Mouse (Mus musculus) liver, postnatal 0 days (tissue): Measurements from ENCODE around the gene Akap8.
A peak's percentile ranks its signal among the peaks of the same experiment; 100 is the strongest.

Experiments used
- CTCF ChIP-seq: sonication (generic); IDR thresholded peaks from 2 replicates; pipeline ENCODE4 v1.5.1; 2016; ENCODE audit warnings: antibody characterized with exemption, low read depth
- EP300 ChIP-seq: IDR thresholded peaks from 2 replicates; pipeline ENCODE4 v1.6.1; 2016; ENCODE audit warnings: antibody characterized with exemption, low read depth, mild to moderate bottlenecking

DNA sequence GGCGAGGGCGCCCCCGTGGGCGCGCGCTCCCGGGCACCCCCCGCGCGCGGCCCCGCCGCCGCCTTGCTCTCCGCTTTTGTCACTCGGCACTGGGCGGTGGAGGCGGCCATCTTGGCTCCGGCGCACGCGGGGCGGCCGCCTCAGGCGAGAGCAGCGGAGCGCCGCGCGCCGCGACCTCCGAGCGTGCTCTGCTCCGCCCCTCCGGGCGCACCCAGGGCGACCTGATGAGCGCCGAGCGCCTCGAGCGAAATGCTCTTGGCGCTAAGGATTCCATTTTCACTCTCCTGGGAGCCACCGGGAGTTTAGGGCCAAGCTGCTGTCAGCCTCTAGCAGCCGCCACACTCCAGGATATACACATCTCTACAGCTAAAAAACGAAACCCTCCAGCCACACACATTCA is 43.3 kb upstream of the Akap8 start:
- TF ChIP-seq EP300 (no peak), CTCF (0 out of 2 replicates have a peak, but pooled peaks have one; percentile 8)
